Mouse (Mus musculus): ENCODE results near the gene Dhrs9. TPM values are rescaled to one million over a fixed set of nuclear protein-coding genes. Genes with fewer than 3 reads are reported as not detected.
"Not testable (repeated sequence)": the region's sequence is repeated elsewhere in the genome, so short reads cannot be mapped to it uniquely, and the experiment has no call there.

The Dhrs9 gene
- not detected in 2 replicates for polyA plus RNA-seq (2016; fragmentation: Nextera tagmentation; extraction: Ambion mirVana)

DNA sequence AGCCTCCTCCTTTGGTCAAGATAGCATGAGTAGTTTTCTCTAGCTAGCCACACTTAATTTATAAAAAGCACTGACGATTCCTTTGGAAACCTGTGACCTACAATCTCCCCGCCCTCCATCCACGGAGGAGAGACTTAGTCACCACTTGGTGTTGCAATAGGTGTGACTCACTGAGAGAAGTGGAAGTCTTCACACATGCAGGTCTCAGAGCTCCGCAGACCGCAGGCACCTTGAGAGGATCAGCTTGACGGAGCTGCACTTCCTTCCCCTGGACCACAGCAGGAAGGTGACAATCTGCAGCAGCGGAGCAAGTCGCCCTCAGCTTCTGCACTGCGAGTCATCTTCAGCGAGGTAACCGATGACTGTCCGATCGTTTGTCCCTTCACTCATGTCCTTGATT is at the start of gene Dhrs9:
Gene Dhrs9, plus strand, starts transcription at position 165 of the 400 bp plus-strand sequence.
- 81% methylated on average over 13 of the region's 13 CpGs for WGBS
- H3K27ac ChIP-seq = no peak within 1 kb of the TSS
- no peaks in the 10 kb centered on the region for H3K36me3 ChIP-seq
- H3K4me3 ChIP-seq = no peak within 1 kb of the TSS
- H3K9me3 ChIP-seq = no peaks in the 10 kb centered on the region
- DNase-seq (ENCODE audit: low spot score) = no peak
- H3K4me1 ChIP-seq (replicated peaks) = no peaks in the 10 kb centered on the region
- H3K27me3 ChIP-seq (ENCODE audit: insufficient read depth, poor library complexity, severe bottlenecking) = no peaks in the 10 kb centered on the region

DNA sequence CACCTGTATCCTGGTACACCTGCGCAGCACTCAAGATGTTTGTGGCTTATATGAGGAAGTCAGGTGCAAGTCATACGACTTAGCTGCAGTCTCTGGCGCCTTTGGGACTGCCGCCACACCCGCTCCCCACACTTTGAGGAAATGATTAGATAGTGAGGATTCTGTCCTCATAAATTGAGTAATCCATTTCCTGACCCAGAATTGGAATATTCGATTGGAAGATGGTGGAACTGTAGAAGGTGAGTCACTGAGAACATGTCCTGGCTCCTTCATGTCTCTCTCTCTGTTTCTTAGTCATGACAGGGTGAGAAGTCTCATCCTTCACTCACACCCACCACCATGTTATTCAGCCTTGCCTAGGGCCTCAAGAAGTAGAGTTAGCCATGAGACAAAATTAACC is 48.7 kb upstream of the Dhrs9 start:
- H3K27ac ChIP-seq; H3K4me3 ChIP-seq; H3K27me3 ChIP-seq (ENCODE audit: insufficient read depth, poor library complexity, severe bottlenecking); DNase-seq (ENCODE audit: low spot score); H3K9me3 ChIP-seq; H3K4me1 ChIP-seq (replicated peaks); H3K36me3 ChIP-seq: not testable (repeated sequence)
- WGBS = 93% methylated on average over 6 of the region's 6 CpGs

DNA sequence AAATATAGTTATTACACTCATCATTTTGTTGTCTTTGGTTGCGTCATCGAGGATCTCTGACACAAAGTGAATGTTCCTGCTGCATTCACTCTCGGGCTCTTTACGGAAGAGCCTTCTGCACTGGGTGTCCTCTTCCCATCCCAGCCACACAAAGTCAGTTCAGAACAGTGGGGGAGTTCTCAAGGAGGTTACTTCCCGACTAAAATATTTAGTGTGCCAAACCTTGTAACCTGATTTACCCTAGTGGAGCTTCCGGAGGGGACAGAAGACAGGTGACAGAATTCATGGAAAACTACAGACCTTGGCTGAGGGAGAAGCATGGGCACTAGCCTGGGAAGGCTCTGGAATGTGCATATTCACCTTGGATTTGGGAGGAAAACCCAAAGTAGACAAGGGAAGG is 38.7 kb upstream of the Dhrs9 start:
- 90% methylated on average over 6 of the region's 6 CpGs for WGBS
- H3K4me3 ChIP-seq = no peak overlapping the region
- no peak overlapping the region for H3K27ac ChIP-seq
- no peaks in the 10 kb centered on the region for H3K4me1 ChIP-seq (replicated peaks)
- no peaks in the 10 kb centered on the region for H3K36me3 ChIP-seq
- no peak for DNase-seq (ENCODE audit: low spot score)
- H3K27me3 ChIP-seq (ENCODE audit: insufficient read depth, poor library complexity, severe bottlenecking) = no peaks in the 10 kb centered on the region
- no peaks in the 10 kb centered on the region for H3K9me3 ChIP-seq

DNA sequence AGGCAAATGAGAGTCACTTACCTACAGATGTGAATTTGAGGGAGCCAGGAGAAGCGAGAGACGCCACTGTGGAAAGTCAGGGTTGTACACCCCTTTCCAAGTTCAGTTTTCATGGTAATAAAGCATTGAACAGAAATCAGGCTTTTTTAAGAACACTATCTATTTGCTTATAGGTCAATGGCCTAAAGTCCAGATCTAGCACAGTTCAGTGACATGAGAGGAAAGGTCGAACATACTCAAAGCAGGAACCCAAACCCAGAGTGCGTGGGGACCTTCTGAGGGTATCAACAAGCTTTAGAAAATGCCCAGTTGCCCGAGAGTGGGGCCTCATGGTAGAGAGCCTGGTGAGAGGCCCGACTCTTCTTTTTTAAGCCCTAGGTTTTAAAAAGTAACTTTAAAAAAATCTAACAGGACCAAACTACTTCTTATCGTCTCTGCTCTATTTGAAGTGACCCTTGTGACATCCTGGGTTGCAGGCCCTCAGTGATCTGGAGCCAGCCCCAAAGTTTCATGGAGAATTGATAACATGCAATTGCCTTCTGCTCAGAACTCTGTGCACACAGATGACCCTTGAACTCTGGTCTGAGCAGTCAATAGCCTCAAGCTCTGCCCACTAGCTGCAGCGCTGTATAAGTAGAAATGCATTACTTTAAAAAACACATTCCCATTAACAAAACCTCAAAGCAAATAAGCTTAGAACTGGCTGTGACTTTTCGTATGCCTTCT is 37.6 kb upstream of the Dhrs9 start, which contains the start of gene Abcb11:
Gene Abcb11, minus strand, starts transcription at position 121 of the 726 bp plus-strand sequence.
- WGBS = 85% methylated on average over 9 of the region's 9 CpGs

DNA sequence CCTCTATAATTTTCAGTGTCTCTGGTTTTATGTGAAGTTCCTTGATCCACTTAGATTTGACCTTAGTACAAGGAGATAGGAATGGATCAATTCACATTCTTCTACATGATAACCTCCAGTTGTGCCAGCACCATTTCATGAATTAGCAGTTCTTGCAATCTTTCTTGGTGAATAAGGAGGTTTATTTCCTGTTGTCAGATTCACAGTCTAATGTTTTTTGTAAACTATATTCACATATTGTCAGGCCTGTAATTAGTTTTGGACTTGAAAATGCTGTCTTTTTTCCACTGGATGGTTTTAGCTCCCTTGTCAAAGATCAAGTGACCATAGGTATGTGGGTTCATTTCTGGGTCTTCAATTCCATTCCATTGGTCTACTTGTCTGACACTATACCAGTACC is 24.8 kb upstream of the Dhrs9 start:
- not testable (repeated sequence) for H3K27me3 ChIP-seq (ENCODE audit: insufficient read depth, poor library complexity, severe bottlenecking); H3K4me3 ChIP-seq; H3K27ac ChIP-seq; H3K9me3 ChIP-seq; DNase-seq (ENCODE audit: low spot score); H3K36me3 ChIP-seq; H3K4me1 ChIP-seq (replicated peaks)

More for the DNA sequence above, 37.6 kb upstream of the Dhrs9 start, which contains the start of gene Abcb11:
- Histone ChIP-seq H3K9me3 (no peaks in the 10 kb centered on the region), H3K4me3 (no peak within 1 kb of the TSS), H3K27ac (no peak within 1 kb of the TSS), H3K4me1 (replicated peaks) (peaks cover 6% of the 10 kb centered on the region; the same call in 1 of the 2 replicates), H3K36me3 (no peaks in the 10 kb centered on the region), H3K27me3 (ENCODE audit: insufficient read depth, poor library complexity, severe bottlenecking) (no peaks in the 10 kb centered on the region)
- DNase-seq (ENCODE audit: low spot score) = no peak

DNA sequence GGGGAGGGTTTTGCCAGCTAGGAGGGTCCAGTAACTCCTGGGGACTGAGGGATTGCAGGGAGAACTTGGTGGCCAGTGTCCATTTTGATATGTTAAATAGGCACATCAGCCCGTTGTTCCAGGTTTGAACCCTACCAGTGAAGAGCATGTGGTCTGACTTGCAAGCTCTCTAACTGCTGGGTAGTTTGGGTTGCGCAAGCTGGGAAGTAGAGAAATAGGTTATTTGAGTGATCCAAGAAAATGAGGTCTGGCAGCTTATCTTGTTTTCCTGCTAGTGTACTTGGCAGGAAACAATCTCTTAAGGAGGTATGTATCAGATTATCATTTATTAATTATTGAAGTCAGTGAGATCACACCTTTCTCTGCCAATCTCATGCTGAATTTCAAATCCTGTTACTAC is 15.4 kb upstream of the Dhrs9 start:
- no peak for DNase-seq (ENCODE audit: low spot score)
- Histone ChIP-seq H3K27me3 (ENCODE audit: insufficient read depth, poor library complexity, severe bottlenecking) (no peaks in the 10 kb centered on the region), H3K4me3 (no peak overlapping the region), H3K4me1 (replicated peaks) (no peaks in the 10 kb centered on the region), H3K27ac (no peak overlapping the region), H3K9me3 (no peaks in the 10 kb centered on the region), H3K36me3 (no peaks in the 10 kb centered on the region)
- 88% methylated on average over 2 of the region's 2 CpGs for WGBS

DNA sequence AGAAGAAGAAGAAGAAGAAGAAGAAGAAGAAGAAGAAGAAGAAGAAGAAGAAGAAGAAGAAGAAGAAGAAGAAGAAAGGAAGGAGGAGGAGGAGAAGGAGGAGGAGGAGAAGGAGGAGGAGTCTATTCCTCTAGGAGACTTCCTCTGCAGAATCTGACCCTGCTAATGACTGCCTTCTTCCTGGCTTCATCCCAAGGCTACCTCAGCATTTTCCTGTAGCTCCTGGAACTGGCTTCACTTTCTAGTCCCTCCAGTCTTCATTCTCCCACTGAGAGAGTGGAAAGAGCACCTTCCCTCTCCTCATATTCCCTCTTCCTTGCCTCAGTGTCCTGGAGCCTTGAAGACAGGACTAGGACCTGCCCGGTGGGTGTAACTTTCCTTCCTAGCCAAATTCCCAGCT is 15.0 kb upstream of the Dhrs9 start:
- 97% methylated on average over 1 of the region's 1 CpGs for WGBS
- no peak overlapping the region for H3K4me3 ChIP-seq
- DNase-seq (ENCODE audit: low spot score) = no peak
- H3K4me1 ChIP-seq (replicated peaks) = no peaks in the 10 kb centered on the region
- H3K36me3 ChIP-seq = no peaks in the 10 kb centered on the region
- H3K27me3 ChIP-seq (ENCODE audit: insufficient read depth, poor library complexity, severe bottlenecking) = no peaks in the 10 kb centered on the region
- H3K9me3 ChIP-seq = no peaks in the 10 kb centered on the region
- H3K27ac ChIP-seq = no peak overlapping the region

DNA sequence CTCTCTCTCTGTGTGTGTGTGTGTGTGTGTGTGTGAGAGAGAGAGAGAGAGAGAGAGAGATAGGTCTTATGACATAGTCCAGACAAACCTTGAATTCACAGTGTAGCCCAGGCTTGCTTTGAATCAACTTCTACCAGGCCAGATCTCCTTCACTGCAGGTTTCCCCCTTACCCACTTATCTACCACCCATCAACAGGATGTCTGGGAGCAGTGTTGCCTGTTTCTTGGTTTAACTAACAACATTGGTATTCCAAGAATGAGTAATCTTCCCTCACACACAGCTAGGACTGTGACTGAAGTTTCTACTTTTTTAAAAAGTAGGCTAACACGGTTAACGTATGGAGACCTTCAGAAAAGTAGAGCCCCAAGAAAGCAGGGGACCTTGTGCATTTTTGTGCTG is 3.5 kb upstream of the Dhrs9 start:
- Histone ChIP-seq H3K9me3 (no peaks in the 10 kb centered on the region), H3K27ac (no peak overlapping the region), H3K4me1 (replicated peaks) (no peaks in the 10 kb centered on the region), H3K27me3 (ENCODE audit: insufficient read depth, poor library complexity, severe bottlenecking) (no peaks in the 10 kb centered on the region), H3K36me3 (no peaks in the 10 kb centered on the region), H3K4me3 (no peak overlapping the region)
- DNase-seq (ENCODE audit: low spot score) = no peak
- 86% methylated on average over 2 of the region's 2 CpGs for WGBS

DNA sequence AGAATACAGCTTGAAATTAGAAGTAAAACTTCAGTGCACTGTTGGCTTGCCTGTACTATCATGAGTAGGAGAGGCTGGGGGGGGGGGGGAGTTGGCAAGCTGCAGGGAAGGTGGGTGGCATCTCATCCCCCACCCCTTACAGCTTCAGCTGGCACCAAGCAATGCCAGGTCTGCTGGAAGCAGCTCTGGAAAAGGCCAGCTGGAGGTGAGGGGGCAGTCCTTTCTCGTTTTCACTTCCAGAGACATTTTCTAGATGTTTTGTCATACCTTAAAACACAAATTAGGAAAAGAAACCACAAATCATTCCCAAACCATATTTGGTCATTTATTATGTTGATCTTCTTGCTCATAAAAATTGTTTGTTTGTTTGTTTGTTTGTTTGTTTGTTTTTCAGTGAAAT is 444 bp upstream of the Dhrs9 start:
- Histone ChIP-seq H3K4me1 (replicated peaks) (no peaks in the 10 kb centered on the region), H3K9me3 (no peaks in the 10 kb centered on the region), H3K27ac (no peak overlapping the region), H3K36me3 (no peaks in the 10 kb centered on the region), H3K4me3 (no peak overlapping the region), H3K27me3 (ENCODE audit: insufficient read depth, poor library complexity, severe bottlenecking) (no peaks in the 10 kb centered on the region)
- DNase-seq (ENCODE audit: low spot score) = no peak
- 85% methylated on average over 1 of the region's 1 CpGs for WGBS

DNA sequence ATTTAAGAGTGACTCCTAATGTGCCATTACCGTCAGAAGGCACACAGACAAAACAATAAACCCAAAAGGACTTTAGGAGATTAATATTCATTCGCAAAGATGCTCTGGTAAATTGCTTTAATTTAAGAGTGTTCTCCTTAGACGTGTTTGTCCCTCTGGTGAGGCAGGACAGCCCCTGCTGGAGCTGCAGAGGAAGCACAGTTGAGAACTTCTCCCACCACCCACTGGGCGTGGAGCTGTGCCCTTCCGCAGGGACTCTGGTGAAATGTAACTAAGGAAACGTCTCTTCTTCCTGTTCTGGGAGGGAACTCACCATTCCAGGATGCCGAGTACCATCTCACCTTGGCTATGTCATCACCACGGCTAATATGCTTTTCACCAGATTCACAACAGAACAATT is 1.5 kb downstream of the Dhrs9 start:
- Histone ChIP-seq H3K9me3 (no peaks in the 10 kb centered on the region), H3K27me3 (ENCODE audit: insufficient read depth, poor library complexity, severe bottlenecking) (no peaks in the 10 kb centered on the region), H3K27ac (no peak overlapping the region), H3K4me1 (replicated peaks) (no peaks in the 10 kb centered on the region), H3K4me3 (no peak overlapping the region), H3K36me3 (no peaks in the 10 kb centered on the region)
- DNase-seq (ENCODE audit: low spot score) = no peak
- WGBS = 56% methylated on average over 8 of the region's 8 CpGs

DNA sequence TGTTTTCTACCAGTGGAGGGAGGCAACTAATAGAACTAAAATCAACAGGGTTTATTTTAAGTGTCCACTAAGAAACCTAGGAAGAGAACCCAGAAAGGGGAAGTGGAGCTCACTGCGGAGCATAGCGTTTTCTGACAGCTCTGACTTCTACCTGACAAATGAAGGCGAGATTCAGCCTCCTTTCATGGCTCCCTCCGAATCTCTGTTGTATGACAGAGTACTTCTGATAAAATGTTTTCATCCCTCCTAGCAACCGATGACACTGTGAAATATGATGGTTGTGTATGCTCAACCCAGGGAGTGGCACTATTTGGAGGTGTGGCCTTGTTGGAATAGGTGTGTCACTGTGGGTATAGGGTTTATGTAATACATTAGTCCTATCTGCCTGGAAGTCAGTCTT is 2.6 kb downstream of the Dhrs9 start:
- Histone ChIP-seq H3K4me3 (no peak overlapping the region), H3K36me3 (no peaks in the 10 kb centered on the region), H3K27me3 (ENCODE audit: insufficient read depth, poor library complexity, severe bottlenecking) (no peaks in the 10 kb centered on the region), H3K9me3 (no peaks in the 10 kb centered on the region), H3K27ac (no peak overlapping the region), H3K4me1 (replicated peaks) (no peaks in the 10 kb centered on the region)
- WGBS = 89% methylated on average over 5 of the region's 5 CpGs
- DNase-seq (ENCODE audit: low spot score) = no peak

DNA sequence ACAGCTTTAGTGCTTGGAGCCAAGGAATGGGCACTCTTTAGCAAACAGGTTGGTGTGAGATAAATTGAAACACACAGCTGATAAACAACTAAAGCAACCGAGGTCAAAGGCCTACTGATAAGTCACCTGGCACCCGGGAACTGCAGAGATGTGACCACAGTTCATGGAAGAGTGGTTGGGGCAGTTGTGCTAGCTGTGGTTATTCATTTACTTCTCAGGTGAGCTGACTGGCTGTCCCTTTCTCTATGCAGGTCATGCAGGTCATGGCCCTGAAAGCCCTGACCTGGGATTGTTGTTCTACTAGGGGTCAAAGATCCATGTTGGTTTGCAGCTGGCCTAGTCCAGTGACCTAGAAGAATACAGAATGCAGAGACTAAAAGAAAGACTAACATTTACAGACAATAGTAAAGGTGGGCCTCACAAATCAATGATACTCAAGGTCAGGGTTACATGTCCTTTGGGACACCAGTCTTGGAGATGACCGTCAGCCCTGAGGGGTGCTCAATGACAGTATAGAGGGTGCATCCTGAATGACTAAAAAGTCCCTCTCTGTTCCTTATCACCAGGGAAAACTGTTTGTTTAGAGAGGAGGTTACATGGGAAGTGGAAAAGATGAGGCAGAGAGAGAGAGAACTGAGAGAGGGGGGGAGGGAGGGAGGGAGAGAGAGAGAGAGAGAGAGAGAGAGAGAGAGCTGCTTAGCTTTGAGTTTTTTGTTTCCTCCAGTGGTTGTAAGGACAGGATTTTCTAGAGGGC is 6.0 kb downstream of the Dhrs9 start:
- 80% methylated on average over 3 of the region's 3 CpGs for WGBS
- H3K27ac ChIP-seq = no peak overlapping the region
- no peak overlapping the region for H3K4me3 ChIP-seq
- no peaks in the 10 kb centered on the region for H3K9me3 ChIP-seq
- H3K27me3 ChIP-seq (ENCODE audit: insufficient read depth, poor library complexity, severe bottlenecking) = no peaks in the 10 kb centered on the region
- H3K4me1 ChIP-seq (replicated peaks) = no peaks in the 10 kb centered on the region
- no peak for DNase-seq (ENCODE audit: low spot score)
- H3K36me3 ChIP-seq = no peaks in the 10 kb centered on the region

DNA sequence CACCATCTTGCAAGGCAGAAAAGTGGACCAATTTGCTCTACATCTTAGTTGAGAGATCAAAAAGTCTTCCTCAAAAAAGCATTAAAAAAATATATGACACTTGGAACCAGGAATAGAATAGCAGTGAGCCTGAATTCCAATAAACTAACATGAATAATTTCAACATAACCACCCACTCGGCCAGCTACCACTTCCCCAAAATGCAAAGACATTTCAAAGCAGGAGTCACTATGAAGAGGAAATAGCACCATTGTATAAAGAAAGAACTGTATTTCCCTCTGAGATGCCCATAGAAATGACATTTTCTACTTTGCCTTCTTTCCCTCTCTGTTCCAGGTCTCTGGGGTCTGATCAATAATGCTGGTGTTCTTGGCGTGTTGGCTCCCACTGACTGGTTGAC is 13.7 kb downstream of the Dhrs9 start:
- no peak overlapping the region for H3K27ac ChIP-seq
- no peaks in the 10 kb centered on the region for H3K36me3 ChIP-seq
- no peak overlapping the region for H3K4me3 ChIP-seq
- 93% methylated on average over 2 of the region's 2 CpGs for WGBS
- no peak for DNase-seq (ENCODE audit: low spot score)
- H3K4me1 ChIP-seq (replicated peaks) = no peaks in the 10 kb centered on the region
- H3K27me3 ChIP-seq (ENCODE audit: insufficient read depth, poor library complexity, severe bottlenecking) = no peaks in the 10 kb centered on the region
- no peaks in the 10 kb centered on the region for H3K9me3 ChIP-seq

All from hindbrain, embryonic 10.5 days (tissue).